Mouse (Mus musculus): Measurements from ENCODE around the gene Prss45.

DNA sequence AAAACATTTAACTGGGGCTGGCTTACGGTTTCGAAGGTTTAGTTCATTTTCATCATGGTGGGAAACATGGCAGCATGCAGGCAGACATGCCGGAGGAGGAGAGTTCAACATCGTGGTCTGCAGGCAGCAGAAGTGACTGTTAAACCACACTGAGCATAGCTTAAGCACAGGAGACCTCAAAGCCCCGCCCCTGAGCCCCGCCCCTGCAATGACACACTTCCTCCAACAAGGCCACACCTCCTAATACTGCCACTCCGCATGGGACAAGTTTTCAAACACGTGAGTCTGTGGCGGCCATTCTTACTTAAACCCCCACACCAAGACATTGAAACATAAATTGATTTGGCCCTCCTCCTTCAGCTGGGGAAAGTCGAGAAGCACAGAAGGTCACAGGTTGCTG is 37.4 kb upstream of the Prss45 start:
- TF ChIP-seq POLR2A (IDR thresholded peaks at IDR 0.05; ENCODE audit: insufficient read length, low read depth) = no peak
- no peak for TF ChIP-seq USF1 (IDR thresholded peaks at IDR 0.05; ENCODE audit: low read depth)
- TF ChIP-seq CEBPB (IDR thresholded peaks at IDR 0.05; ENCODE audit: insufficient read depth, poor library complexity, severe bottlenecking) = no peak

Measured in myocyte (in vitro differentiated cells).